Mouse (Mus musculus): ENCODE measurements around the gene Stambp. TPM values are rescaled to one million over a fixed set of nuclear protein-coding genes. Genes with fewer than 3 reads are reported as not detected.

The Stambp gene
- polyA plus RNA-seq (2015; fragmentation: Nextera tagmentation; extraction: Ambion mirVana): 61.3 and 62.8 TPM in 2 replicates

DNA sequence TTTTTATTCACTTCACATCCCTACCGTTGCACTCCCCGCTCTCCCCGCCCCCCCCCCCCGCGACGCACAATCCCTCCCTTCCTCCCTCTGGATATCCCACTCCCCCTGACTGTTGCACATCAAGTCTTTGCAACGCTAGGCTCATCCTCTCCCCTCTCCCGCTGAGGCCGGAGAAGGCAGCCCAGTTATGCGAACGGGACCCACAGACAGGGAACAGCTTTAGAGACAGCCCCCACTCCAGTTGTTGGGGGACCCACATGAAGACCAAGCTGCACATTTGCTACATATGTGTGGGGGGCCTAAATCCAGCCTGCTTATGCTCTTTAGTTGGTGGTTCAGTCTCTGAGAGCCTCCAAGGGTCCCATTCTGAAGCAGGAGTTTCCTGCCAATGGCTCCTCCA lies at the start of gene Stambp:
Gene Stambp, minus strand, starts transcription at position 59 of the 400 bp plus-strand sequence.
- Histone ChIP-seq H3K4me1 (ENCODE audit: control insufficient read depth, insufficient read depth, low read depth, low read length) (peaks cover 7% of the 10 kb centered on the region), H3K9ac (ENCODE audit: low read depth, low read length) (peak within 1 kb of the TSS; percentile 84), H3K9me3 (ENCODE audit: control insufficient read depth, low read length) (no peaks in the 10 kb centered on the region), H3K27me3 (replicated peaks; ENCODE audit: control insufficient read depth, insufficient read depth, low read length) (no peaks in the 10 kb centered on the region), H3K4me2 (ENCODE audit: low read length) (peak within 1 kb of the TSS; percentile 89), H3K27ac (ENCODE audit: low read depth, low read length) (peak within 1 kb of the TSS; percentile 81), H3K4me3 (ENCODE audit: low read length) (peak within 1 kb of the TSS; percentile 65), H3K36me3 (ENCODE audit: control insufficient read depth, insufficient read depth, low read length) (0 out of 2 replicates have a peak, but pooled peaks cover 4% of the 10 kb centered on the region)
- ATAC-seq: peak; percentile 87
- WGBS: 0% methylated on average over 5 of the region's 11 CpGs

DNA sequence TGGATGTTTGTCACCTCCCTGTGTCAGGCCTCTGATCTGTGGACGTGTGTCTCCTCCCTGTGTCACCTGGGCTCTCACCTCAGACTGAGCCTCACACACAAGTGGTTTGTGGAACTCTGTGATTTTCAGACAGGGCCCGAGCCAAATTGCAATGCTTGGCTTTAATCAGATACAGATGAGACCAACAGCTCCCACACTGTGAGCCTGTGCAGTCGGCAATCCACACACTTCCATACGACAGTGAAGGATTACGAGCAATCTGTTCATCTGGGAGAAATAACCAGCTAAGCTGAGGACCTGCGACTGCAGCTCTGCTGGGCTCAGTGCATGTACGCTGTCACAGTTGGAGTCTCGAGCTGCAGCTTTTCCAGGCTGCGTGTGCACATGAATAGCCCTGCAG lies 47.4 kb upstream of the Stambp start:
- H3K4me1 ChIP-seq (ENCODE audit: control insufficient read depth, insufficient read depth, low read depth, low read length): no peaks in the 10 kb centered on the region
- H3K4me2 ChIP-seq (ENCODE audit: low read length): no peak overlapping the region
- 63% methylated on average over 9 of the region's 9 CpGs for WGBS
- H3K4me3 ChIP-seq (ENCODE audit: low read length): no peak overlapping the region
- no peak overlapping the region for H3K27ac ChIP-seq (ENCODE audit: low read depth, low read length)
- no peaks in the 10 kb centered on the region for H3K9me3 ChIP-seq (ENCODE audit: control insufficient read depth, low read length)
- no peaks in the 10 kb centered on the region for H3K27me3 ChIP-seq (replicated peaks; ENCODE audit: control insufficient read depth, insufficient read depth, low read length)
- H3K36me3 ChIP-seq (ENCODE audit: control insufficient read depth, insufficient read depth, low read length): no peaks in the 10 kb centered on the region
- no peak for ATAC-seq
- H3K9ac ChIP-seq (ENCODE audit: low read depth, low read length): no peak overlapping the region

DNA sequence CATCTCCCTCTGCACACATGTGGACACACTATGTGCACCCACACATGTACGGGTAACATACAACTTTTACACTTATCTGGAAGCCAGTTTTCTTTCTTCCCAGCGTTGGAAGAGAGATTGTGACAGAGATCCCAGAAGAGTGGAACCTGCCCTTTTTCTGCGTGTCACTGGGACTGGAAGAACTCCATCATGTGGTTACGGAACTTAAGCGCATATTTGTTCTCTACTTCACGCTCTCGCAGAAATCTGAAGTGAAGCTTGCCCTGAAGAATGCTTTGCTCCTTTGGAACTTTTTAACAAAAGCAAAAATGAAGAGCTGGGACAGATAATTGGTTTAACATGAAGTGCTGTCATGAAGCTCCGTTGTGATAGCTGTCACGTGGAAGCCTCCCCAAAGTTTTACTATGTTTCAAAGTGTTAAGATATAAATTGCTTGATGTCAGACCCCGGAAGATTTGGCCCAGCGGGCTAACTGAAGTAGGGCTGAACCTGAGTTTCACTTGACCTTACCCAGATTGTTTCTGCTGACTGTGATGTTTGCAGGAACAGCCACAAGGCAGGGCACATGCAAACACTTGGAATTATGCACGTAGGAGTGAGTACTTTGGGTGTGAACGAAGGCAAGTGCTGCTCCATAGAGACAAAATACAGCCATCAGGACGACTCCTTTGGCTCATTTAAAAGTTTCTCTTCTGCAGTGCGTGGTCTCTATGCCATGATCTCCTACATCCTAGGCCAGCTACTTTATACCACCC lies 45.2 kb upstream of the Stambp start:
- Histone ChIP-seq H3K4me1 (ENCODE audit: control insufficient read depth, insufficient read depth, low read depth, low read length) (no peaks in the 10 kb centered on the region), H3K9ac (ENCODE audit: low read depth, low read length) (no peak overlapping the region), H3K27ac (ENCODE audit: low read depth, low read length) (no peak overlapping the region), H3K9me3 (ENCODE audit: control insufficient read depth, low read length) (no peaks in the 10 kb centered on the region), H3K27me3 (replicated peaks; ENCODE audit: control insufficient read depth, insufficient read depth, low read length) (no peaks in the 10 kb centered on the region), H3K36me3 (ENCODE audit: control insufficient read depth, insufficient read depth, low read length) (no peaks in the 10 kb centered on the region), H3K4me2 (ENCODE audit: low read length) (no peak overlapping the region), H3K4me3 (ENCODE audit: low read length) (no peak overlapping the region)
- 90% methylated on average over 15 of the region's 15 CpGs for WGBS
- ATAC-seq: no peak

DNA sequence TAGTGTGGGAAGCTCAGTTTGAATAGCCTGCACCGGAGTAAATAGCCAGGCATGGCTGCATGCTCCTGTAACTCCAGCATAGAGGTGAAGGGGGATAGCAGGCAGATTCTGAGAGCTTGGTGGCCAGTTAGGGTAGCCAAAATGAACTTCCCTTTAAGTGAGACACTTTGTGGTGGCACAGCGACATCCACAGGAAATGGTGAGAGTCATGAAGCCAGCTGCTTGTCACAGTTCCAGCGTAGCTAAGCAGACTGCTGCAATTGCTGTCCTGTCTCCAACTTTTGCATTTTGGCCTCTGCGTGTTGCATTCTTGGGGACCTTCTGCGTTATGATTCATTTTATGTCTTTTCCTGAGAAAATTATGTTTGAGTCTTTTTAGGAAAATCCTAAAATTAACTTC lies 44.0 kb upstream of the Stambp start:
- 82% methylated on average over 5 of the region's 5 CpGs for WGBS
- Histone ChIP-seq H3K9ac (ENCODE audit: low read depth, low read length) (no peak overlapping the region), H3K4me2 (ENCODE audit: low read length) (no peak overlapping the region), H3K9me3 (ENCODE audit: control insufficient read depth, low read length) (no peaks in the 10 kb centered on the region), H3K4me3 (ENCODE audit: low read length) (no peak overlapping the region), H3K4me1 (ENCODE audit: control insufficient read depth, insufficient read depth, low read depth, low read length) (no peaks in the 10 kb centered on the region), H3K27me3 (replicated peaks; ENCODE audit: control insufficient read depth, insufficient read depth, low read length) (no peaks in the 10 kb centered on the region), H3K27ac (ENCODE audit: low read depth, low read length) (no peak overlapping the region), H3K36me3 (ENCODE audit: control insufficient read depth, insufficient read depth, low read length) (no peaks in the 10 kb centered on the region)
- no peak for ATAC-seq

DNA sequence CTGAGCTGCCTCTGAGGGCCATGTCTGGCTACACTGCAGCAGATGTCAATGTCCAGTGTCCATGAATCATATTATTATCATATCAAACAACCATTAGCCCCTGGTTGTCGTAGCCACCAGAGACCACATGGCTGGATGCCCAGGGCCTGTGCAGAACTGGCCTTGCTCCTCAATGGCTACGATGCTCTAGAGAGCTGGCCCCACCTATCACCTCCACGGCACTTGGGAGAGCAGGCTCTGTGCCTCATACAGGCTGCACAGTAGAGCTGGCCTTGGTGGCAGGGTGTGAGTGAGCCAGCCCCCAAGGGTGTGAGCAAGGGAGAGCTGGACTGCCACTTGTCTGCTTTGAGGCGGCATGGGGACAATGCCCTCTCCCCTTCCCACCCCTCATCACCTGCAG lies 41.9 kb upstream of the Stambp start:
- ATAC-seq: no peak
- WGBS: 79% methylated on average over 4 of the region's 4 CpGs
- Histone ChIP-seq H3K27me3 (replicated peaks; ENCODE audit: control insufficient read depth, insufficient read depth, low read length) (no peaks in the 10 kb centered on the region), H3K9ac (ENCODE audit: low read depth, low read length) (no peak overlapping the region), H3K4me1 (ENCODE audit: control insufficient read depth, insufficient read depth, low read depth, low read length) (no peaks in the 10 kb centered on the region), H3K9me3 (ENCODE audit: control insufficient read depth, low read length) (no peaks in the 10 kb centered on the region), H3K27ac (ENCODE audit: low read depth, low read length) (no peak overlapping the region), H3K36me3 (ENCODE audit: control insufficient read depth, insufficient read depth, low read length) (no peaks in the 10 kb centered on the region), H3K4me2 (ENCODE audit: low read length) (no peak overlapping the region), H3K4me3 (ENCODE audit: low read length) (no peak overlapping the region)

DNA sequence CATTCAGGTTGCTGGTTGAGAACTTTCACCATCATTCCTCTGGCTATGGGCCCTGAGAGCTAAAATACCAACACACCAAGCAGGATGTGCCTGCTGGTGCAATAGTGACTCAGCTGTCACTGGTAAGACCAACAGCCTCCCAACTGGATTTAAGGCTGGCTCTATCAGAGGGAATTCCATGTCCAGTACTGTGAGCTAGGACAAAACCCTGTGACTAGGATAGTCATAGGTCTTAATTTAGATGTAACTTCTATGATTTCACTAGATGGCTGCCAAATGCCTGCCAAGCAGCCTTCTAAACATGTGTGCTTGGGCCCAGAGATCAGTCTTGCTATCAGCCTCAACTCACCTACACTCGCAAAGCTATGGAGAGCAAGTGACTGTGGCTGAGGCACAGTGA lies 40.4 kb upstream of the Stambp start:
- no peaks in the 10 kb centered on the region for H3K4me1 ChIP-seq (ENCODE audit: control insufficient read depth, insufficient read depth, low read depth, low read length)
- no peak overlapping the region for H3K27ac ChIP-seq (ENCODE audit: low read depth, low read length)
- H3K4me2 ChIP-seq (ENCODE audit: low read length): no peak overlapping the region
- no peak for ATAC-seq
- no peak overlapping the region for H3K9ac ChIP-seq (ENCODE audit: low read depth, low read length)
- WGBS: 93% methylated on average over 1 of the region's 1 CpGs
- no peaks in the 10 kb centered on the region for H3K27me3 ChIP-seq (replicated peaks; ENCODE audit: control insufficient read depth, insufficient read depth, low read length)
- H3K9me3 ChIP-seq (ENCODE audit: control insufficient read depth, low read length): no peaks in the 10 kb centered on the region
- H3K36me3 ChIP-seq (ENCODE audit: control insufficient read depth, insufficient read depth, low read length): no peaks in the 10 kb centered on the region
- H3K4me3 ChIP-seq (ENCODE audit: low read length): no peak overlapping the region

DNA sequence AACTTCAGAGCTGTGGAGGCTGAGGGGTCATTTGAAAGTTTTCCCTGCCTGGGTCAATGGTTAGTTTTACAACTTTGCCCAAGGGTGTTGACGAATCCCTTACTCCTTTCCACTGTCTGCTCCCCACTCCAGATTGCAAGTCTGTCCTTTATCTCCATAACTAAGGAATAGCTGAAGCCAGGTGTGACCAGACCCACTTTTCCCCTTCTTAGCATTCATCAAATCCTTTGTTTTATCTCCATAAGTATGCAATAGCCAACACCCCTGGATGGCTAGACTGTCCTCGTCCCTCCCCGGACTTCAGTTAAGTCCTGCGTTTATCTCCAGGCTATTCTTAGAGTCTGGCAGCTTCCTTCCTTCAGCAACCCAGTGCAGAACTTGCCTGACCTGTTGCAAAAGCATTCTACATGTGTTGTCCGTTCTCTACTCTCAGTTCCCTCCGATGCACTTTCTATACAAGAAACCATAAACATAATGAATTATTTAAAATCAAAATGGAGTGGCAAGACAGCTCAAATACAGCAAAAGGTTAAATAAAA lies 27.2 kb upstream of the Stambp start:
- 84% methylated on average over 6 of the region's 6 CpGs for WGBS
- H3K4me1 ChIP-seq (ENCODE audit: control insufficient read depth, insufficient read depth, low read depth, low read length): no peaks in the 10 kb centered on the region
- H3K9ac ChIP-seq (ENCODE audit: low read depth, low read length): no peak overlapping the region
- H3K36me3 ChIP-seq (ENCODE audit: control insufficient read depth, insufficient read depth, low read length): no peaks in the 10 kb centered on the region
- H3K4me2 ChIP-seq (ENCODE audit: low read length): peak overlapping the region; percentile 64; the same call in 1 of the 2 replicates
- H3K27ac ChIP-seq (ENCODE audit: low read depth, low read length): no peak overlapping the region
- H3K9me3 ChIP-seq (ENCODE audit: control insufficient read depth, low read length): no peaks in the 10 kb centered on the region
- H3K4me3 ChIP-seq (ENCODE audit: low read length): no peak overlapping the region
- ATAC-seq: no peak
- no peaks in the 10 kb centered on the region for H3K27me3 ChIP-seq (replicated peaks; ENCODE audit: control insufficient read depth, insufficient read depth, low read length)

DNA sequence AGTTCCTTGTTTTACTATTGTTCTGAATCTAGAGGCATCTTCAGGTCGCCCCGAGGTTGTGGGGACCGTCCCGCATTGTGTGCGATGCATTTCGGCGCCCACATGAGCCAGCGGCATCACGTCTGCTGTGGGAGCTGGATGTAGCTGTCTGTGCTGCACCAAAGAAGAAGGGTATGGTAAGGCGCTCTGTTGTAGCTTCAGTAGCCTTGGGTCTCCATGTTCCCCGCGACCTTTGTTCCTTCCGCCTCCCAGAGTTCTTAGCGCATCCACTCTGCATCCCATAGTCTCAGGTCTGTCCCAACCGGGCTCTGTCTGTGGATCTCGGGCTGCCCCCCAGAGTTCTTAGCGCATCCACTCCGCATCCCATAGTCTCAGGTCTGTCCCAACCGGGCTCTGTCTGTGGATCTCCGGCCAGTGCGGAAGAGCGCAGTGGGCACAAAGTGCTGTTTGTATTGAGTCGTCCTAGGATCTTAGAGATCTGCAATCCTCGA lies 26.6 kb upstream of the Stambp start:
- H3K4me3 ChIP-seq (ENCODE audit: low read length): peak overlapping the region; percentile 36
- no peak overlapping the region for H3K27ac ChIP-seq (ENCODE audit: low read depth, low read length)
- peak overlapping the region; percentile 64 for H3K4me2 ChIP-seq (ENCODE audit: low read length)
- 32% methylated on average over 24 of the region's 24 CpGs for WGBS
- no peaks in the 10 kb centered on the region for H3K27me3 ChIP-seq (replicated peaks; ENCODE audit: control insufficient read depth, insufficient read depth, low read length)
- ATAC-seq: 0 out of 2 replicates have a peak, but pooled peaks have one; percentile 20
- no peaks in the 10 kb centered on the region for H3K9me3 ChIP-seq (ENCODE audit: control insufficient read depth, low read length)
- no peaks in the 10 kb centered on the region for H3K36me3 ChIP-seq (ENCODE audit: control insufficient read depth, insufficient read depth, low read length)
- H3K9ac ChIP-seq (ENCODE audit: low read depth, low read length): peak overlapping the region; percentile 52; the same call in 1 of the 2 replicates
- no peaks in the 10 kb centered on the region for H3K4me1 ChIP-seq (ENCODE audit: control insufficient read depth, insufficient read depth, low read depth, low read length)

DNA sequence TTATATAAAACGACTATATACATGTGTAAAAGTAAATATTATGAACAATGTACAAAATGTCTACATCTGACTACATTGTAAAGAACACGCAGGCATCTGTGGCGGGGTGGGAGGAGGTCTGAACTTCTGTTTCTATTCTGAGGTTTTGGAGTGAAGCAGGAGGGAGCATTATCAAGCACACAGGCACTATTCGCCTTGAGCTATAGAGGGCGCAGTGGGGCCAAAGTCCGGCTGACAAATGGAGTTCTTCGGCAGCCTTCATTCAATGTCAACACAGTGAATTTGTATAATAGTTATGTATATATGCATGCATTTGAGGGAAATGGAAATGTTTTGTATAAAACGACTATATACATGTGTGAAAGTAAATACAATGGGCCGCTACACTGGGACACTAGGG lies 26.1 kb upstream of the Stambp start:
- H3K4me1 ChIP-seq (ENCODE audit: control insufficient read depth, insufficient read depth, low read depth, low read length): no peaks in the 10 kb centered on the region
- H3K27ac ChIP-seq (ENCODE audit: low read depth, low read length): no peak overlapping the region
- H3K9me3 ChIP-seq (ENCODE audit: control insufficient read depth, low read length): no peaks in the 10 kb centered on the region
- H3K36me3 ChIP-seq (ENCODE audit: control insufficient read depth, insufficient read depth, low read length): no peaks in the 10 kb centered on the region
- H3K4me2 ChIP-seq (ENCODE audit: low read length): peak overlapping the region; percentile 64
- peak overlapping the region; percentile 36 for H3K4me3 ChIP-seq (ENCODE audit: low read length)
- WGBS: 9% methylated on average over 9 of the region's 9 CpGs
- ATAC-seq: no peak
- no peaks in the 10 kb centered on the region for H3K27me3 ChIP-seq (replicated peaks; ENCODE audit: control insufficient read depth, insufficient read depth, low read length)
- peak overlapping the region; percentile 52; the same call in 1 of the 2 replicates for H3K9ac ChIP-seq (ENCODE audit: low read depth, low read length)
